Mouse (Mus musculus) embryonic fibroblast, embryonic 13.5 days (primary cell): ENCODE measurements around the gene Gm10322.

Experiments used
- CTCF ChIP-seq: IDR thresholded peaks from 2 replicates; pipeline ENCODE4 v1.5.1; 2011; ENCODE audit warnings: mild to moderate bottlenecking, control low read depth, low read length, moderate library complexity, borderline replicate concordance; ENCODE audit not compliant: insufficient read depth
- POLR2A ChIP-seq: IDR thresholded peaks from 2 replicates; pipeline ENCODE4 v1.6.1; 2011; ENCODE audit warnings: low read depth, mild to moderate bottlenecking, control low read depth, low read length, moderate library complexity

- TF ChIP-seq CTCF, result no peak
- no peak for TF ChIP-seq POLR2A
These were observed 27.0 kb downstream of the Gm10322 start for GRCm38 (mm10) chr10:59642659-59643377.
